Mouse (Mus musculus) lung, postnatal 0 days (tissue): ENCODE results near the gene 4930432M17Rik.

Experiments used
- CTCF ChIP-seq: IDR thresholded peaks from 2 replicates; pipeline ENCODE4 v1.5.1; 2016; ENCODE audit warnings: antibody characterized with exemption, mild to moderate bottlenecking
- EP300 ChIP-seq: IDR thresholded peaks from 2 replicates; pipeline ENCODE4 v1.6.1; 2016; ENCODE audit warnings: antibody characterized with exemption, mild to moderate bottlenecking, control low read depth

- TF ChIP-seq EP300, result no peak
- TF ChIP-seq CTCF, result no peak
Observed at GRCm38 (mm10) chr3:121686408-121686911, 15.9 kb downstream of the 4930432M17Rik start.
